Mouse (Mus musculus) lung, adult 2 months (tissue): ENCODE measurements around the gene Ints14.

Experiments used
- CTCF ChIP-seq: fragments of 200-500 bp; IDR thresholded peaks from 2 replicates; pipeline ENCODE4 v1.5.1; 2011; ENCODE audit warnings: mild to moderate bottlenecking, low read length, control low read depth; ENCODE audit not compliant: insufficient read depth
- POLR2A ChIP-seq: fragments of 200-500 bp; IDR thresholded peaks from 2 replicates; pipeline ENCODE4 v1.6.1; 2011; ENCODE audit warnings: low read depth, mild to moderate bottlenecking, control low read depth, low read length, borderline replicate concordance; ENCODE audit errors: extremely low read depth

GRCm38 (mm10) chr9:65005737-65006136 lies 45.0 kb downstream of the Ints14 start:
- TF ChIP-seq POLR2A (no peak), CTCF (no peak)
